Mouse (Mus musculus) Patski (cell line): ENCODE data around the gene Opa3. TPM values are rescaled to one million over a fixed set of nuclear protein-coding genes. Genes with fewer than 3 reads are reported as not detected.

Source experiments
- ATAC-seq: fragments of 100-300 bp; one replicate; pipeline ENCODE4 v1.8.0; 2021
- CTCF ChIA-PET: fragments of 350-600 bp; sonication (Branson Sonifier 250); formaldehyde crosslinking; loops from one replicate; lab custom pipeline; 2022; ENCODE audit warnings: inconsistent platforms; lab: Charles Lee
- POLR2A ChIA-PET: fragments of 350-600 bp; sonication (Branson Sonifier 250); formaldehyde crosslinking; loops from one replicate; lab custom pipeline; 2022; ENCODE audit warnings: antibody characterized with exemption, inconsistent platforms; lab: Charles Lee
- DNase-seq: peaks from one replicate; pipeline ENCODE4 v3.0.0-alpha.2; 2011; ENCODE audit warnings: low read depth, low spot score
- H3K27me3 ChIP-seq: fragments of 371-371 bp; one replicate; pipeline ENCODE4 v1.5.1; 2021
- CTCF ChIP-seq: fragments of 100-300 bp; IDR thresholded peaks from one replicate; pipeline ENCODE4 v1.5.1; 2021
- in situ Hi-C: fragments of 300-500 bp; cut with MboI; formaldehyde crosslinking; loops from 3 replicates; pipeline ENCODE4 v1.11.1; 2018; ENCODE audit warnings: low pct_unique_long_range_greater_than_20kb, mixed read lengths
- polyA plus RNA-seq: library from polyadenylated mRNA; unstranded; gene quantifications from one replicate; pipeline ENCODE4 v1.2.3, GENCODE M21; 2021

Gene Opa3
- polyA plus RNA-seq, 1 experiment from 2014 or later, result 39.2 TPM

DNA sequence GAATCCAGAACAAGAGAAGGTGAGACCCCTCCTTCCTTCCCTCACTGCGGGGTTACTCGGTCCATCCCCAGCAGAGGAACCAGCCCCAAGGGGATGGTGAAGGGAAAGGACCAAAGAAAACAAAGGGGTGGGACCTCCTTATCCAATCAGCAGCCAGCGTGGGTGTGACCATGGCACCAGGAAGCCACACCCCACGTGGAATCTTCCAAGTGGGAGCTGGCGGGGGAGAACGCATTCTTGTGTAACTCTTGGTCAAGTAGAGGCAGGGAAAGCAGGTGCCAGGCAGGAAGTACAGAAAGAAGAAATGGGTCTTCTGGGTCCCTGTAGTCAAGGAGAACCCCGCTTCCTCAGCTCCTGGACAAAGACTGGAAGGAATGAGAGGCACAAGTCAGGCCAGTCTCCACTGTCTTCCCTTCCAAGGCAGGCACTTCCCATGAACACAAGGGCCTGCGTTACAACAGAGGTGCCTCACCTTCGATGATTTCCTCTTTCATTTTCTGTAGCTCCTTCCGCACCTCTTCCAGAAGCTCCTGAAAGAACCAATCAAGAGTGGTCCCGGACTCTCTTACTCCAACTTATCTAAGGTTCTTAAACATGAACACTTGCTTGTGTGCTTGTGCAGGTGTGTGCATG is 29.4 kb downstream of the Opa3 start:
- no peak for ATAC-seq
- in situ Hi-C loops, result no loop called here

DNA sequence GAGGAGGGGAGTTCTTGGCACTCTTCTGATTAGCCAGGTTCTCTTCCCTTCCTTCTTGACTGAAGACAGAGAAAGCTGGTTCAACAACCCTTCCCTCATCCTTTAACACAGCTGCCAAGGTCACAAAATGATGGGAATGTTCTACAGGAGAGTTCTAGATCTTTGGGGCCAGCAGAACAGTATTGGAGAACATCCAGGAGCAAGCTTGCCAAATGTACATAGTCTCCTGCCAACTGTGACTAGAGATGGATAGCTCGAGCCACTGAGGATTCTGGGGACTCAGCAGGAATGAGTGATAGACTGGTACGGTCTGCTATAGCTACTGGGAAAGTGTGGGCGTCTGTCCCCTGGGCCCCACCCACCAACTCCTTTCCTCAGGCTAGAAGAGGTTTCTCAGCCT is 30.2 kb downstream of the Opa3 start:
- DNase-seq, result no peak
- ATAC-seq, result no peak
- ChIA-PET POLR2A (interaction anchor here (0.5 to 2.3 kb wide), 2 partner anchors 12 kb away, joined by 3 to 9 read pairs; no protein-coding TSS in a partner anchor), CTCF (interaction anchor here (1.0 to 3.2 kb wide), 2 partner anchors 9 to 19 kb away, joined by 3 to 17 read pairs; no protein-coding TSS in a partner anchor)
- in situ Hi-C loops, result no loop called here
- no peaks in the 10 kb centered on the region for H3K27me3 ChIP-seq
- TF ChIP-seq CTCF, result no peak

More for the DNA sequence above, 29.4 kb downstream of the Opa3 start:
- CTCF ChIA-PET, result interaction anchor here (2.2 to 3.2 kb wide), 2 partner anchors 10 to 18 kb away, joined by 7 to 17 read pairs; no protein-coding TSS in a partner anchor
- no peaks in the 10 kb centered on the region for H3K27me3 ChIP-seq
- no peak for TF ChIP-seq CTCF
- no peak for DNase-seq
- POLR2A ChIA-PET, result interaction anchor here (0.5 to 2.3 kb wide), 3 partner anchors 9 to 13 kb away, joined by 3 to 9 read pairs (median 3); no protein-coding TSS in a partner anchor

DNA sequence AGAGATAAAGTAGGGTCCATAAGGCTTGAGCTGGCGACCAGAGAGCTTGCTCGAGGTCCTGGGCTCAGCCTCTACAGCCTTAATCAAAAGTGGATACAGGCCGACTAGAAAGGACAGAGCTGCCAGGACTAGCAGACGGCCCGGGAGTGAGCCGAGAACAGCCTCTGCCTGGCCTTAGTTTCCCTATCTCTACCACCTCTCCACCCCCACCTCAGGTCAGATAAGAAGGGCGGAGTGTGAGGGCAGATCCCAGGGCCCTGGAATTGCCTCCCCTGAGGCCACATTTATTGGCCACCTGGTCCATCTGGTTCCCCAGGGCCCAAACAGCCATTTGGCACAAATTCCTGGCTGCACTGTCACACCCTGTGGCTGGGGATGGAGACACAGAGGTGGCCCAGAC is 37.0 kb downstream of the Opa3 start:
- H3K27me3 ChIP-seq, result no peaks in the 10 kb centered on the region
- ChIA-PET POLR2A (interaction anchor here (0.6 kb wide), 2 partner anchors 12 to 94 kb away, joined by 3 read pairs; partner anchors contain the start of gene Cd3eap), CTCF (no interaction called here)
- no peak for TF ChIP-seq CTCF
- in situ Hi-C loops, result no loop called here
- no peak for ATAC-seq
- DNase-seq, result no peak

DNA sequence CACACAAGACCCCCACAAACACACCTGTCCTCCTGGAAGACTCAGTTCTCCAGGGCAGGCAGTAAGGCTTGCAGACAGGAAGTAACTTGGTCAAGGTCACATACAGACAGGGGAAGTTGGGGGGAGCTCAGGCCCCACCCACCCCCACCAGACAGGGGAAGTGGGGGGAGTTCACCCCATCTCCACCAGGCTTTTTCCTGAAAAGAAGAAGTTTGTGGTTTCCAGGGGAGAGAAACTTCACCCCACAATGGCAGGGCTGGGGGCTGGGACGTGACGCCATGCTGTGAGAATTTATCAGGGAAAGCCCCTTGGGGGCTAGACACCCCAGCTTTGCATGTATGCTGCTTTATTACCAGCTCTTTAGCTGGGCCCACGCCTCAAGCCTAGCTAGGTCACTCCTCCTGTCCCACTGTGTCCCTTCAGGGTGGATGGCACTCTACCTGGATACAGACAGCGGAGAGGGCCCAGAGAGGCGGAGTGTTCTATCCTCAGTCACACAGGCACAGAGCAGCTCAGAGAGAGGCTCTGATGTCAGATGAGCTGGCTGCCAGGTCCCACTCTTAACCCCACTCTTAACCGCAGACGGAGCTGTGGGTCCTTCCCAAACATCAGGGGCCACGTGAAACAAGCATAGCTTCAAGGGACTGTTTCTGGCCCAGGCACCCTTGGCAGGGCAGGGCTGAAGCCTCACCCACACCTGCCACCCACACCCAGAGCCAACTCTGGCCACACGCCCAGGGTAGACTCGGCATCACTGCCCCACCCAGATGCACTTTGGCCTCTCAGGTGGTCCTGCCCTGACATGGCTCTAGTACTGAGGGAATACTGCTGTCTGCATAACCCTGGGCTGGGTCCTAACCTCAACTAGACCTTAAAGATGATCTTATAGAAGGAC is 38.0 kb downstream of the Opa3 start:
- in situ Hi-C loops, result no loop called here
- no peak for DNase-seq
- CTCF ChIA-PET, result interaction anchor here (1.6 kb wide), 1 partner anchor 15 kb away, joined by 5 read pairs; no protein-coding TSS in a partner anchor

DNA sequence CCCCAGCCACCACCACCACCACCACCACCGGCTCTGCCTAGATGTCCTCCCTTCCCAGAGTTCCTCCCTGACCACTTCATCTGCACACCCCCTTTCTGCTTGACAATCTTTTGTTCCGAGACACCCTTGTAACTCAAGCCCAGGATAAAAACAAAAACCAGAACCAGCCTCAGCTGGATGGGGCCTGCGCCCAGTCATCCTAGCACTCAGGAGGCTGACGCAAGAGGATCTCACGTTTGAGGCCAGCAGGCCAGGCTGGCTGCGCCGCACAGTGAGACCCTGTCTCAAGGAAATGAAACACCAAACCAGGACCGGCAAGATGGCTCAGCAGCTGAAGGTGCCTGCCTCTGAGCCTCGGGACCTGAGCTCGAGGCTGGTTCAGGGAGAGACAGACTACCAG is 38.9 kb downstream of the Opa3 start:
- in situ Hi-C loops, result no loop called here
- no peaks in the 10 kb centered on the region for H3K27me3 ChIP-seq
- CTCF ChIA-PET, result interaction anchor here (1.3 to 2.8 kb wide), 4 partner anchors 8 to 28 kb away, joined by 3 to 18 read pairs (median 5); no protein-coding TSS in a partner anchor
- ATAC-seq (no peak), DNase-seq (no peak)
- POLR2A ChIA-PET, result interaction anchor here (1.0 to 1.9 kb wide), 2 partner anchors 14 to 20 kb away, joined by 3 to 6 read pairs; no protein-coding TSS in a partner anchor
- TF ChIP-seq CTCF, result no peak

More for the DNA sequence above, 38.0 kb downstream of the Opa3 start:
- no peaks in the 10 kb centered on the region for H3K27me3 ChIP-seq
- POLR2A ChIA-PET, result interaction anchor here (0.6 kb wide), 2 partner anchors 9 to 93 kb away, joined by 3 read pairs; partner anchors contain the start of gene Cd3eap
- TF ChIP-seq CTCF, result no peak
- no peak for ATAC-seq

DNA sequence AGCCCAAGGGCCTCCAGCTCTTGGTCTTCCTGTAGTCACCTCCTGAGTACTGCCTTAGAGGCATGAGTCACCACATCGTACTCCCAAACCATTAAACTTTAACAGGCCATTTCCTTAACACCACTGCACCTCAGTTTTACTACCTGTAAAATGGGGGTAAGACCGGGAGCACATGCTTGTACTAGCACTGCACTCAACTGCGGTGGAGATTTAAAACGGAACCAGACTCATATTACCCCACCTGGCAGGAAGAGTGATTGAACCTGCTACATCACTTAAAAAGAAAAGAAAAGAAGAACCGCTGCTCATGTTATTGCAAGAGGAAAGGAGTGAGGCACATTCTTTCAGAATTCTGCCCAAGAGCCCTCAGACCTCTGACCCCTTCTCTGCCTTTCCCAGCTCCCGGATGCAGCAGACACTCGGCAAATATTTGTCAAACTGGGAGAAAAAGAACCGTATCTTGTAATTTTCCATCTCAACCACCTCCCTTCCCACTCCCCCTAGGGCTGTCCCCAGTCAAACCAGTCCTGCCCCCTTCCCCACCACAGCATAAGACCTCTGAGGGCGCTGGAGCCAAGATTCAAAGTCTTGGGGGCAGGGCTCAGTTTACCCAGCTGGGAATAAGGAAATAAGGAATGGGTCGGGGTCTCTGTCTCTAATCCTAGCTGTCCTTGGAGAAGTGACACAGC is 41.0 kb downstream of the Opa3 start:
- H3K27me3 ChIP-seq, result no peaks in the 10 kb centered on the region
- ChIA-PET POLR2A (interaction anchor here (0.5 to 2.9 kb wide), 5 partner anchors 11 to 71 kb away, joined by 3 to 9 read pairs (median 4); no protein-coding TSS in a partner anchor), CTCF (interaction anchor here (1.6 to 2.8 kb wide), 2 partner anchors 22 to 30 kb away, joined by 4 to 18 read pairs; no protein-coding TSS in a partner anchor)
- ATAC-seq, result no peak
- no peak for DNase-seq
- in situ Hi-C loops, result no loop called here
- no peak for TF ChIP-seq CTCF

DNA sequence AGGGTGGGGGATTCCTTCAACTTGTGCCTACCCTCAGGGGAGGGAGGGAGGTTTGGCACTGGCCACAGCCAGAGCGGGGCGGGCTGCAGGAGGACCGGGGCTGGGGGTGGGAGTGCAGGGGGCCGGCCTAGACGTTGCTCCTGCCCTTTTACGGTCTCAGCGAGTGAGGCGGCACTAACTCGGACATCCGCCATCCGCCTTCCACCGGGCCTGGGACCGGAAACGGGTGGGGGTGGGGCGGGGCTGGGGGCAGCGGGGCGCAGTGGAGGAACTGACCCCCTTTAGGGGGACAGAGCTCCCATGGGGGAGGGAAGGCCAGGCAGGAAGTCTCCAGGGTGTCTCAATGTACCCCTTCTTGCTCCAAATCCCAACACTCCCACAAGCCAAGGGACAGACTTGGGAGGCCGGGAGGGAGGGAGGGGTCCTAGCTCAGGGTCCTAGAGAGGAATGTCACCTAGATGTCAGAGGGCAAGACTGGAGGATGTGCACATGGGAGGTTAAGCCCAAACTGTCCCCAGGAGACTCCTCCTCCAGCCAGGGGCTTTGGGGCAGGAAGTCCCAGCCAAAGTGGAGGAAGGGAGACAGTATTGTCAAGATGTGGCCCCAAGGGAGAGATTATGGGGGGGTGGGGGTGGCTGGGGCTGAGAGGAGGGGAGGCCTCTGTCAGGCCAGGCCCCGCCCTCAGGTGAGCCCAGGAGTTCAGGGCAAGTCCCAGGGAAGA is 41.7 kb downstream of the Opa3 start:
- ATAC-seq (peak; percentile 45), DNase-seq (no peak)
- CTCF ChIA-PET, result interaction anchor here (1.6 to 2.8 kb wide), 2 partner anchors 22 to 30 kb away, joined by 4 to 18 read pairs; no protein-coding TSS in a partner anchor
- TF ChIP-seq CTCF, result no peak
- in situ Hi-C loops, result no loop called here
- no peaks in the 10 kb centered on the region for H3K27me3 ChIP-seq
- POLR2A ChIA-PET, result interaction anchor here (0.8 to 2.9 kb wide), 4 partner anchors 12 to 89 kb away, joined by 3 to 9 read pairs (median 4); partner anchors contain the start of genes Cd3eap and Ppp1r13l

DNA sequence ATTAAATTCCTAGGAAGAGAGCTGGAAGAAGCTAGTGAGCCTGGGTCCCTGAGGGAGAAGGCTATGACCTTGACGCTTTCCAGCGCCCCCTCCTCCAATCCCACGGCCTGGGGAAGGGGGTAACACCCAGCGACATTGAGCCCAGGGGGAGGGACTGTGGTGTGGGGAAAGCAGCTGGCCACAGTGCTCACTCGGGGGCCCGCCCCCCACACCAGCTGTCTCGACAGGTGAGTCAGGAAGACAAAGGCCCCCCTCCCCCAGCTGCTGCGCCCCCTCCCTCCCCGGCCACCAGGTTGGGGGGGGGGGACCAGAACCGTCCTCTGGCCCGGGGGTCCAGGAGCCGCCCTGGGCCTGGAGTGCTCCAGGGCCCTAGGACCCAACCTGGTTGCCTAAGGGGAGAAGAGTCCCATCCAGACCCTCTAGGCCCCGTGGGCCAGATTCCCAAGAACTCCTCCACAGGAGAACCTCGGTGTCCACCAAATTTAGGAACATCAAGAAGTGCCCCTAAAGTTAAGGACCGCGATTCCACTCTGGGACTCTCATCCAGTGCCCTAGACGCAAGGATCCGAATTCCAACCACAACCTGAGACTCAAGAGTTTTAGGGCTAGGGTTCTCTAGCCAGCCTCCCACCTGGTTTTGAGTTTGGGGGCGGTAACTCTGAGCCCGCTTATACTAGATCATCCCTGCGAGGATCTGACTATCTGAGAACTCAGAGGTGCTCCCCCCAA is 42.5 kb downstream of the Opa3 start:
- ATAC-seq (no peak), DNase-seq (no peak)
- in situ Hi-C loops, result no loop called here
- ChIA-PET POLR2A (interaction anchor here (0.8 to 2.9 kb wide), 3 partner anchors 13 to 89 kb away, joined by 3 to 9 read pairs (median 3); partner anchors contain the start of genes Cd3eap and Ppp1r13l), CTCF (interaction anchor here (1.6 kb wide), 1 partner anchor 23 kb away, joined by 4 read pairs; no protein-coding TSS in a partner anchor)
- TF ChIP-seq CTCF, result no peak
- no peaks in the 10 kb centered on the region for H3K27me3 ChIP-seq
